Mouse (Mus musculus) bone marrow, adult 2 months (tissue): ENCODE results near the gene Hist1h2ad. TPM values are rescaled to one million over a fixed set of nuclear protein-coding genes. Genes with fewer than 3 reads are reported as not detected.
A peak's percentile ranks its signal among the peaks of the same experiment; 100 is the strongest.
"Not testable (repeated sequence)": the region's sequence is repeated elsewhere in the genome, so short reads cannot be mapped to it uniquely, and the experiment has no call there.

Source experiments
- H3K27ac ChIP-seq: fragments of 200-500 bp; 2 replicates; pipeline ENCODE4 v1.5.1; 2012; ENCODE audit warnings: low read depth, mild to moderate bottlenecking, control low read depth, inconsistent platforms, low read length; ENCODE audit not compliant: control insufficient read depth, poor library complexity, insufficient read depth
- H3K4me1 ChIP-seq: fragments of 200-500 bp; 2 replicates; pipeline ENCODE4 v1.6.1; 2011; ENCODE audit warnings: low read length; ENCODE audit not compliant: control insufficient read depth, insufficient read depth
- H3K4me3 ChIP-seq: fragments of 200-500 bp; replicated peaks from 2 replicates; pipeline ENCODE3; 2011; ENCODE audit warnings: mild to moderate bottlenecking, low read depth, low read length, control low read depth; ENCODE audit not compliant: control insufficient read depth
- CTCF ChIP-seq: fragments of 200-500 bp; IDR thresholded peaks from 2 replicates; pipeline ENCODE4 v1.5.1; 2011; ENCODE audit warnings: low read length, control low read depth; ENCODE audit not compliant: control insufficient read depth, insufficient read depth
- POLR2A ChIP-seq: fragments of 200-500 bp; IDR thresholded peaks from 2 replicates; pipeline ENCODE4 v1.6.1; 2011; ENCODE audit warnings: low read depth, mild to moderate bottlenecking, control low read depth, low read length, borderline replicate concordance; ENCODE audit not compliant: control insufficient read depth
- WGBS: fragments of 180-500 bp; shearing (Covaris S2); methylation state at CpG from one replicate; pipeline ENCODE4 v1.1.7; 2018; 5-methylcytosine and 5-hydroxymethylcytosine counted together
- polyA plus RNA-seq: library from polyadenylated mRNA; stranded (reverse); fragments of >200 nt; gene quantifications from 2 replicates; pipeline ENCODE4 v1.2.4, GENCODE M21; 2011; ENCODE audit warnings: low replicate concordance; ENCODE audit not compliant: missing spikeins, insufficient read depth, insufficient read length

The Hist1h2ad gene
- polyA plus RNA-seq, 1 experiment: 4.3 TPM

DNA sequence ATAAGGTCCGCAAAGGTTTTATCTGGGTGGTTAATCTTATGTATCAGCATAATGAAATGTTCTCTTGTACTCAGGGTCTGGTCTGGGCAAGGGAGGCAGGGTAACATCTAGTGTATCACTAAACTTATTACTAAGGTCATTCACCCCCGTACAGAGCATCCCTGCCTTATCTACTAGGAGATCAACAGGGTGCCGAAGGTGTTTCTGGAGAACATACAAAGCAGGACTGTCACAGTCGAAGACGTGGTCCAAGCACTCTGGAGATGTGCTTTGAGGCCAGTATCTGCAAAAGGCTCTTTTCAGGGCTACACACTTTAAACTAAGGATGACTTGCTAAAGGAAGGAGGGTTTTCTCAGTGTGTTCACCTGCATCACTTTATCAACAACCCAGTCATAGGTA lies 27.5 kb upstream of the Hist1h2ad start:
- 84% methylated on average over 5 of the region's 5 CpGs for WGBS
- no peak overlapping the region for H3K27ac ChIP-seq
- TF ChIP-seq POLR2A (no peak), CTCF (no peak)
- H3K4me3 ChIP-seq: no peak overlapping the region
- no peaks in the 10 kb centered on the region for H3K4me1 ChIP-seq

GRCm38 (mm10) chr13:23550761-23551145 lies 23.4 kb upstream of the Hist1h2ad start:
- WGBS: 6% methylated on average over 3 of the region's 3 CpGs
- Histone ChIP-seq H3K27ac (peak overlapping the region; percentile 96), H3K4me1 (no peaks in the 10 kb centered on the region), H3K4me3 (peak overlapping the region; percentile 64)
- no peak for TF ChIP-seq CTCF
- TF ChIP-seq POLR2A: no peak

- H3K4me3 ChIP-seq: peak within 1 kb of the TSS; percentile 64
- not testable (repeated sequence) for H3K4me1 ChIP-seq
- WGBS: under 1% methylated on average over 47 of the region's 47 CpGs
- TF ChIP-seq POLR2A: peak; percentile 99
- peak; percentile 31; the same call in 1 of the 2 replicates for TF ChIP-seq CTCF
- H3K27ac ChIP-seq: peak within 1 kb of the TSS; percentile 96
These were observed 22.9 kb upstream of the Hist1h2ad start, which contains the start of gene Hist1h4f for GRCm38 (mm10) chr13:23551146-23551834. Gene Hist1h4f (minus strand): TSS chr13:23551648.

GRCm38 (mm10) chr13:23551931-23552914 lies 22.0 kb upstream of the Hist1h2ad start:
- TF ChIP-seq CTCF (no peak), POLR2A (no peak)
- peak overlapping the region; percentile 45; the same call in 1 of the 2 replicates for H3K27ac ChIP-seq
- H3K4me1 ChIP-seq: no peaks in the 10 kb centered on the region
- H3K4me3 ChIP-seq: no peak overlapping the region
- 45% methylated on average over 8 of the region's 8 CpGs for WGBS

- peak within 1 kb of the TSS; percentile 45; the same call in 1 of the 2 replicates for H3K27ac ChIP-seq
- TF ChIP-seq CTCF: no peak
- no peaks in the 10 kb centered on the region for H3K4me1 ChIP-seq
- no peak within 1 kb of the TSS for H3K4me3 ChIP-seq
These were observed 21.2 kb upstream of the Hist1h2ad start, which contains the start of gene Hist1h1d for GRCm38 (mm10) chr13:23552962-23553361. Gene Hist1h1d (plus strand): TSS chr13:23553262.

- TF ChIP-seq CTCF (no peak), POLR2A (no peak)
- H3K4me1 ChIP-seq: no peaks in the 10 kb centered on the region
- 20% methylated on average over 9 of the region's 9 CpGs for WGBS
- H3K4me3 ChIP-seq: peak overlapping the region; percentile 45
- no peak overlapping the region; the same call in 1 of the 2 replicates for H3K27ac ChIP-seq
These were observed 19.8 kb upstream of the Hist1h2ad start for GRCm38 (mm10) chr13:23554393-23554792.

DNA sequence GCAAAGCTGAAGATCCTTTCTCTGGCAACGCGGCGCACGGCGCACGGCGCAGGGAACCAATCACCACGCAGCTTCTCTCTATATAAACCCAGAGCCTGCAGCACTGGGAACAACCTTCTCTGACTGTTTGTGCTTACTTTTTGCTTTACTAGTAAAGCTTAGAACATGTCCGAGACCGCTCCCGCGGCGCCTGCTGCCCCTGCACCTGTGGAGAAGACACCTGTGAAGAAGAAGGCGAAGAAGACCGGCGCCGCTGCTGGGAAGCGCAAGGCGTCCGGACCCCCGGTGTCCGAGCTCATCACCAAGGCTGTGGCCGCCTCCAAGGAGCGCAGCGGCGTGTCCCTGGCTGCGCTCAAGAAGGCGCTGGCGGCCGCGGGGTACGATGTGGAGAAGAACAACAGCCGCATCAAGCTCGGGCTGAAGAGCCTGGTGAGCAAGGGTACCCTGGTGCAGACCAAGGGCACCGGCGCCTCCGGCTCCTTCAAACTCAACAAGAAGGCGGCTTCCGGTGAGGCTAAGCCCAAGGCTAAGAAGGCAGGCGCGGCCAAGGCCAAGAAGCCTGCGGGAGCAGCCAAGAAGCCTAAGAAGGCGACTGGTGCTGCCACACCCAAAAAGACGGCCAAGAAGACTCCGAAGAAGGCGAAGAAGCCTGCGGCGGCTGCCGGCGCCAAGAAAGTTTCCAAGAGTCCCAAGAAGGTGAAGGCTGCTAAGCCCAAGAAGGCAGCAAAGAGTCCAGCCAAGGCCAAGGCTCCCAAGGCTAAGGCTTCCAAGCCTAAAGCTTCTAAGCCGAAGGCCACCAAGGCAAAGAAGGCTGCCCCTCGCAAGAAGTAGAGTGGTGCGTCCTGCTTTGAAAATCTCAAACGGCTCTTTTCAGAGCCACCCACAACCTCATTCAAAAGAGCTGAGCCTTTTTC lies 19.0 kb upstream of the Hist1h2ad start:
- under 1% methylated on average over 54 of the region's 54 CpGs for WGBS
- Histone ChIP-seq H3K27ac (peak overlapping the region; percentile 97), H3K4me3 (peak overlapping the region; percentile 72), H3K4me1 (no peaks in the 10 kb centered on the region)
- peak; percentile 99 for TF ChIP-seq POLR2A
- no peak for TF ChIP-seq CTCF
